Mouse (Mus musculus) heart, adult 8-10 months (tissue): ENCODE data around the gene Ap4s1. TPM values are rescaled to one million over a fixed set of nuclear protein-coding genes. Genes with fewer than 3 reads are reported as not detected.

Experiments
- DNase-seq: peaks from one replicate; pipeline ENCODE4 v3.0.0; 2022; ENCODE audit warnings: low spot score
- total RNA-seq, 4 experiments: library from RNA; stranded (reverse); gene quantifications; 2 replicates each; pipeline ENCODE4 v1.2.4; 2022

Gene Ap4s1
- total RNA-seq, 4 experiments from 2014 or later: 53.3 to 65.5 (median 58.8) TPM

DNA sequence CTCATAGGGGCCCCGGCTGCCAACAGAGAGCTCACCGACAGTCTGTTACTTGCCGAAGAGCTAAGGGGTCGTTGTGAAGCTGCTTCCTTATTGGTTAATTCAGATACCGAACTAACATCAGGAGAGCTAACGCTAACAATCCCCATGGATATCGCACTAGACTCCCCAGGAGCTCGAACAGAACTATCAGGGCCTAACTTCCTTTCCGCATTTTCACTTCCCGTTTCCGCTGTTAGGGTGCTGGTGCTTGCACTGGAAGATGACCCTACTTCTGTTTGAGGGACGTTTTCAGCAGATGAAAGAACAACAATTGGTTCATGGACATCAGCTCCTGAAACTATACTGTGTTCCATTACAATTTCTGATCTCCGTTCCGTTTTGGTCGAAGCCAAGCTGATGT, 77.9 kb downstream of the Ap4s1 start:
- no peak for DNase-seq

DNA sequence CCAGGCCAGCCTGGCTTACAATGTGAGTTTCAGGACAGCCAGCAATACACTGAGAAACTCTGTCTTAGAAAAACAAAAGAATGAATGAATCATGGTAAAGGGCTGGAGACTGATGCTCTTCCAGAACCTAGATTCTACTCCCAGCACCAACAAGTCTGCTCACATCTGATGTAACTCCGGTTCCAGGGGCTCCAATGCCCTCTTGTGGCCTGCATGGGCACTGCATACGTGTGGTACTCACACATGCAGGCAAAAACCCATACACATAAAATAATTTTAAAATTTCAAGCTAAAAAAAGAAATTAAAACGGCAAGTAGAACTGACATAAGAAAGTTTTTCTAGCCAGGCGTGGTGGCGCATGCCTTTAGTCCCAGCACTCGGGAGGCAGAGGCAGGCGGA, 94.0 kb downstream of the Ap4s1 start:
- no peak for DNase-seq

Other genes with a start within 250 kb of the Ap4s1 start
- under 1 TPM; 0.16 to 0.94 (median 0.27) TPM for gene Coch, start 97.7 kb upstream of the Ap4s1 start, total RNA-seq
- gene Strn3, start 864 bp downstream of the Ap4s1 start, total RNA-seq: 100 to 1,000 TPM in 2 of 4 experiments, 10 to 100 TPM in 2; 96.2 to 109 (median 103) TPM
- gene Hectd1, start 138.5 kb downstream of the Ap4s1 start, total RNA-seq: 10 to 100 TPM; 77.7 to 80.2 (median 79.4) TPM